Mouse (Mus musculus): ENCODE measurements around the gene Crip3. TPM values are rescaled to one million over a fixed set of nuclear protein-coding genes. Genes with fewer than 3 reads are reported as not detected.

Crip3 gene
- polyA plus RNA-seq, 1 experiment from 2014 or later, result 0.12 TPM

DNA sequence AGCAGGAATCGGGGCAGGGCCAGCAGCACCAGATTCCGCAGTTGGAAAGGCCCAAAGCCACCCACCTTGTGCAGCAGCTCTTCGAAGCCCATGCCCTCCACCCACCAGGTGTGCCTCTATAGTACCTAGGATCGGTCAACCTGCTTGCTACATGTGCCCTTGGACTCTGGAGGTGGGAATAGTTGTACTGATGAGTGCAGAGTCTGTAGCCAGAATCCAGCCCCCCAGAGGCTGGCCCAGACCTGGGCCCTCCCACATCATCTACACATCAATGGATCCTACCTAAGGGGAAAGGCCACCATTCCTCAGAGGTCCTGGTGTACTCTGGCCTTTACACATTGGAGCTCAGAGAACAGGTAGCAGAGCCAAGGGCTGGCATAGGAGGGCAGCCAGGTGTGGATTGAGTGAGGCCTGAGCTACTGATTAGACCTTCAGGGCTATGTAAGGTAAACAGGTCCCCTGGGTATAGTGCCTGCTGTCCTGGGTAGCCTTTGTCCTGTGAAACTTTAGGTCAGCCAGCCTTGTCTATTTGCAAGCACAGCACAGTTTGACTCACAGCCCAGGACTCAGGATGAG lies 9.7 kb downstream of the Crip3 start, which contains the start of gene Slc22a7:
TSS of gene Slc22a7 (minus strand) at position 160 of the 576 bp plus-strand sequence.
- Histone ChIP-seq H3K9ac (ENCODE audit: low read depth, low read length) (no peak within 1 kb of the TSS), H3K27ac (ENCODE audit: low read depth, low read length) (no peak within 1 kb of the TSS), H3K27me3 (replicated peaks; ENCODE audit: control insufficient read depth, insufficient read depth, low read length) (peaks cover 8% of the 10 kb centered on the region; the same call in 1 of the 2 replicates), H3K4me2 (replicated peaks; ENCODE audit: low read depth) (no peak within 1 kb of the TSS), H3K9me3 (ENCODE audit: control insufficient read depth) (no peaks in the 10 kb centered on the region), H3K4me3 (ENCODE audit: low read depth, low read length) (no peak within 1 kb of the TSS), H3K4me1 (replicated peaks; ENCODE audit: control insufficient read depth, insufficient read depth, low read length) (no peaks in the 10 kb centered on the region), H3K36me3 (ENCODE audit: control insufficient read depth, insufficient read depth) (no peaks in the 10 kb centered on the region)
- TF ChIP-seq CTCF (IDR thresholded peaks at IDR 0.05; ENCODE audit: low read depth), result no peak
- WGBS, result 81% methylated on average over 4 of the region's 4 CpGs
- no peak for ATAC-seq

DNA sequence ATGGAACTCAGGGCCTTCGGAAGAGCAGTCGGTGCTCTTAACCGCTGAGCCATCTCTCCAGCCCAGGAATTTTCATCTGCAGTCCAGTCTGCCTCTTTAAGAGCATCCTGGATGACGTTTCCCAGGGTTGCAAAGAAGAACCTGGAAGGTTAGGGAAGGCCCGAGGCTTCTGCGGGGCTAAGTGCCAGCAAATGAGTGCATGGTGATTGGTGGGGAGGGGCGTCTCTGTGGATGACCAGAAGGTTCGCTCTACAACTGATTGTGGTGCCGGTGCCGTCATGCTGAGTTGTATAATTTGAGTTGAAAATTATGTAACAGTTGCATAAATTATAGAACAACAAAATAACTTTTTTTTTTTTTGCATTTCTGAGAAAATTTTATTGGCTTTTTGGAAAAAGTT lies 10.4 kb downstream of the Crip3 start:
- ATAC-seq, result no peak
- 91% methylated on average over 10 of the region's 10 CpGs for WGBS
- Histone ChIP-seq H3K9ac (ENCODE audit: low read depth, low read length) (no peak overlapping the region), H3K4me1 (replicated peaks; ENCODE audit: control insufficient read depth, insufficient read depth, low read length) (no peaks in the 10 kb centered on the region), H3K4me2 (replicated peaks; ENCODE audit: low read depth) (no peak overlapping the region), H3K4me3 (ENCODE audit: low read depth, low read length) (no peak overlapping the region), H3K9me3 (ENCODE audit: control insufficient read depth) (no peaks in the 10 kb centered on the region), H3K36me3 (ENCODE audit: control insufficient read depth, insufficient read depth) (no peaks in the 10 kb centered on the region), H3K27ac (ENCODE audit: low read depth, low read length) (no peak overlapping the region), H3K27me3 (replicated peaks; ENCODE audit: control insufficient read depth, insufficient read depth, low read length) (peaks cover 15% of the 10 kb centered on the region)
- TF ChIP-seq CTCF (IDR thresholded peaks at IDR 0.05; ENCODE audit: low read depth), result no peak

DNA sequence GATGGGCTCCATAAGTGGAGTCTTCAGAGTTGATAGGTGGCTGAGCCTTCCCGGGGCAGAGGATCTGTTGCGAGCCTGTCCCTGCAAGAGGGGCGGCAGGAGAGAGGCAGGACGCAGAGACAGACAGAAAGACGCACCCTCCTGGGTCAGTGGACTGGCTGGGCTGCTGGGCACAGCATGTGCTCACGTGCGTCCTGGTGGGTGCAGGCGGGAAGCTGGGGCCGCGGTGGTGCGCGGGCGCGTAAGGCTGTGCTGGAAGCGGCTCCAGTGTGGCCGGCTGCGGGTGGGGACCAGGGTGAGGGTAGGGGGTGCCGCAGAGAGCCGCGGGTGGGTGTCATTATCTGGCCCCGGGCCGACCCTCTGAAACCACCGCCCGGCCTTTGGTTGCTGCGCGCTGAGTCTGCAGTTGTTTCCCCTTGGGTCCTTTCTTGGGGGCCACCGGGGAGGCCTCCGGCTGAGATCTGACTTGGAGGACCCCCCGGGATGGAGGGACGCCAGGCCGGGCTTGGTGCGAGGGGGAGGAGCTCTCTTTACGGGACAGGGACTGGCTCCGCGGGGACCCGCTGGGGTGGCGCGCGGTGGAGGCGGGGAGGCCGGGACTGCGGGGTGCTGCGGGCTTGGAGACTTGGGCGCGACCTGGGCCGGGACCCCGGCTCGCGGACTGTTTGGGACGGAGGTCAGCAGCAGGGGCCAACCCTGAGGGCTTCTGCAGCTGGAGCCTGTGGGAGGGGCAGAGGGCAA lies 16.3 kb downstream of the Crip3 start:
- Histone ChIP-seq H3K9ac (ENCODE audit: low read depth, low read length) (no peak overlapping the region), H3K4me2 (replicated peaks; ENCODE audit: low read depth) (peak overlapping the region; percentile 49), H3K27ac (ENCODE audit: low read depth, low read length) (no peak overlapping the region), H3K36me3 (ENCODE audit: control insufficient read depth, insufficient read depth) (no peaks in the 10 kb centered on the region), H3K4me3 (ENCODE audit: low read depth, low read length) (peak overlapping the region; percentile 2; the same call in 1 of the 2 replicates), H3K4me1 (replicated peaks; ENCODE audit: control insufficient read depth, insufficient read depth, low read length) (no peaks in the 10 kb centered on the region), H3K9me3 (ENCODE audit: control insufficient read depth) (no peaks in the 10 kb centered on the region), H3K27me3 (replicated peaks; ENCODE audit: control insufficient read depth, insufficient read depth, low read length) (peaks cover 37% of the 10 kb centered on the region)
- ATAC-seq, result no peak
- WGBS, result 2% methylated on average over 46 of the region's 50 CpGs
- no peak for TF ChIP-seq CTCF (IDR thresholded peaks at IDR 0.05; ENCODE audit: low read depth)

DNA sequence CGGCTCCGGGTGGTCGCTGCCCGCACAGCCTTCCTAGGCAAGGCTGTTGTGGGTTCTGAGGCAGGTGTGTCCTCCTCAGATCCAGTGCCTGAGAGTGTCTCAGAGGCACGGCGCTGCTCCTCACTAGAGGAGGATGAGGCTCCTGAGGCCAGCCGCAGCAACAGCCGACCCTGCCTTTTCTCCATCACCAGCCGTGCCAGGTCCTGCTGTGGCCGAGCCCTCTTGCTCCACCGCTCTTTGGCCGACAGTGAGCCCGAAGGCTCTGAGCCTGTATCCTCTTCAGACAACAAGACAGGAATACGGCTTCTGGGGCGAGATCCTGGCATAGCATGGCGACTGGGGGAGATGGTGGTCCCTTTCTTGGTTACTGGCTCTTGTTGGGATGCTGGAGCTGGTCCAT lies 17.5 kb downstream of the Crip3 start:
- 96% methylated on average over 16 of the region's 16 CpGs for WGBS
- H3K9me3 ChIP-seq (ENCODE audit: control insufficient read depth), result no peaks in the 10 kb centered on the region
- peaks cover 37% of the 10 kb centered on the region for H3K27me3 ChIP-seq (replicated peaks; ENCODE audit: control insufficient read depth, insufficient read depth, low read length)
- no peak overlapping the region for H3K4me3 ChIP-seq (ENCODE audit: low read depth, low read length)
- H3K36me3 ChIP-seq (ENCODE audit: control insufficient read depth, insufficient read depth), result no peaks in the 10 kb centered on the region
- no peak overlapping the region for H3K9ac ChIP-seq (ENCODE audit: low read depth, low read length)
- H3K27ac ChIP-seq (ENCODE audit: low read depth, low read length), result no peak overlapping the region
- H3K4me2 ChIP-seq (replicated peaks; ENCODE audit: low read depth), result no peak overlapping the region
- no peak for TF ChIP-seq CTCF (IDR thresholded peaks at IDR 0.05; ENCODE audit: low read depth)
- no peaks in the 10 kb centered on the region for H3K4me1 ChIP-seq (replicated peaks; ENCODE audit: control insufficient read depth, insufficient read depth, low read length)
- ATAC-seq, result no peak

DNA sequence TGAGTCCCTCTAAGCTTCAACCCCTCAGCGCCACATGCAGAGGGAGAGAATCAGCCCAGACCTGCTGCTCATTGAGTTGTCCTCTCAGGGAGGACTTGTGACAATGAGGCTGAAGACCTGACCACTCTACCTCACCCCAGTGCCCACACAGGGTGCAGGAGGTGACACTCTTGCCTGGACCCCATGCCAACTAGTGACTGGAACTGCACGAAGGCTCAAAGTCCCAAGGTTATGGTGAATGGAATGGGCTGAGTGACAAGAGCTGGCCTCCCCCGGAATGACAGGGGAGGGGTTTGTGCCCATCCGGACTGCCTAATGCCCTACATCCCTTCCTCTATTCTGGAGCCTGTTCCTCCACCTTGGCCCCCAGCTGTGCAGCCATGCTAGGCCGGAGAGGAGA lies 24.0 kb downstream of the Crip3 start:
- Histone ChIP-seq H3K9me3 (ENCODE audit: control insufficient read depth) (no peaks in the 10 kb centered on the region), H3K36me3 (ENCODE audit: control insufficient read depth, insufficient read depth) (no peaks in the 10 kb centered on the region), H3K27ac (ENCODE audit: low read depth, low read length) (no peak overlapping the region), H3K27me3 (replicated peaks; ENCODE audit: control insufficient read depth, insufficient read depth, low read length) (peaks cover 49% of the 10 kb centered on the region), H3K4me1 (replicated peaks; ENCODE audit: control insufficient read depth, insufficient read depth, low read length) (0 out of 2 replicates have a peak, but pooled peaks cover 5% of the 10 kb centered on the region), H3K4me3 (ENCODE audit: low read depth, low read length) (no peak overlapping the region), H3K9ac (ENCODE audit: low read depth, low read length) (no peak overlapping the region), H3K4me2 (replicated peaks; ENCODE audit: low read depth) (no peak overlapping the region)
- 27% methylated on average over 5 of the region's 5 CpGs for WGBS
- no peak for TF ChIP-seq CTCF (IDR thresholded peaks at IDR 0.05; ENCODE audit: low read depth)
- 0 out of 2 replicates have a peak, but pooled peaks have one; percentile 11 for ATAC-seq

DNA sequence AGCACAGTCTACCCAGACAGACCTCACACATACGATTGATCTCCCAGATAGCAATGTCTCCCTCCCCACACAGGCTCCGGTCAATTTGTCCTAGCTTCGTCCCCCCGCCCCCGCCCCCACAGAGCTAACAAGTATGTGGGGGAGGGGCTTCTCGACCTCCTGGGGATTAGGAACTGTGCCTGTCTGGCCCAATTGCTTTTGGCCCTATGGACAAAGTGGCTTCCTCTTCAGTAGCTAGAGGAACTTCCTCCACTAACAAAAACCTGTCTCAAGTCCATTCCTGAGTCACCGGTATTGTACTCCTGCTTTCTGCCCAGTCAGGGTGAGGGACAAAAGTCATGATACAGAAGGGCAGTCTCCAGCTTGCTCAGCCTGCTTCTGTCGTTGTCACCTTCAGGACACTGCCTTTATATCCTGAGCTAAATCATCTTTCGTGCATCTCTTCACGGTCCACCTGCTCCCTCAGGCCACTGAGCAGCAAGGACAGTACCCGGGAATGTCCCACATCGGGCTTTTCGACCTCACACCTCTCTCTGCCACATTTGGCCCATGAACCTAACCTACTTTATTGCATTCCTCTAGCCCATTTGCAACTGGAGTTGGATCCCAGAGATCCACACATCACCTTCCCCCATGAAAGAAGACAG lies 24.7 kb downstream of the Crip3 start:
- H3K4me2 ChIP-seq (replicated peaks; ENCODE audit: low read depth), result no peak overlapping the region
- WGBS, result 16% methylated on average over 13 of the region's 13 CpGs
- H3K4me3 ChIP-seq (ENCODE audit: low read depth, low read length), result no peak overlapping the region
- ATAC-seq, result no peak
- peaks cover 49% of the 10 kb centered on the region for H3K27me3 ChIP-seq (replicated peaks; ENCODE audit: control insufficient read depth, insufficient read depth, low read length)
- H3K27ac ChIP-seq (ENCODE audit: low read depth, low read length), result no peak overlapping the region
- H3K4me1 ChIP-seq (replicated peaks; ENCODE audit: control insufficient read depth, insufficient read depth, low read length), result 0 out of 2 replicates have a peak, but pooled peaks cover 5% of the 10 kb centered on the region
- H3K9me3 ChIP-seq (ENCODE audit: control insufficient read depth), result no peaks in the 10 kb centered on the region
- no peak for TF ChIP-seq CTCF (IDR thresholded peaks at IDR 0.05; ENCODE audit: low read depth)
- no peaks in the 10 kb centered on the region for H3K36me3 ChIP-seq (ENCODE audit: control insufficient read depth, insufficient read depth)
- no peak overlapping the region for H3K9ac ChIP-seq (ENCODE audit: low read depth, low read length)

Data from intestine, postnatal 0 days (tissue).